9 mouse cellular contexts compared by ENCODE assay signal in the genomic region with DNA sequence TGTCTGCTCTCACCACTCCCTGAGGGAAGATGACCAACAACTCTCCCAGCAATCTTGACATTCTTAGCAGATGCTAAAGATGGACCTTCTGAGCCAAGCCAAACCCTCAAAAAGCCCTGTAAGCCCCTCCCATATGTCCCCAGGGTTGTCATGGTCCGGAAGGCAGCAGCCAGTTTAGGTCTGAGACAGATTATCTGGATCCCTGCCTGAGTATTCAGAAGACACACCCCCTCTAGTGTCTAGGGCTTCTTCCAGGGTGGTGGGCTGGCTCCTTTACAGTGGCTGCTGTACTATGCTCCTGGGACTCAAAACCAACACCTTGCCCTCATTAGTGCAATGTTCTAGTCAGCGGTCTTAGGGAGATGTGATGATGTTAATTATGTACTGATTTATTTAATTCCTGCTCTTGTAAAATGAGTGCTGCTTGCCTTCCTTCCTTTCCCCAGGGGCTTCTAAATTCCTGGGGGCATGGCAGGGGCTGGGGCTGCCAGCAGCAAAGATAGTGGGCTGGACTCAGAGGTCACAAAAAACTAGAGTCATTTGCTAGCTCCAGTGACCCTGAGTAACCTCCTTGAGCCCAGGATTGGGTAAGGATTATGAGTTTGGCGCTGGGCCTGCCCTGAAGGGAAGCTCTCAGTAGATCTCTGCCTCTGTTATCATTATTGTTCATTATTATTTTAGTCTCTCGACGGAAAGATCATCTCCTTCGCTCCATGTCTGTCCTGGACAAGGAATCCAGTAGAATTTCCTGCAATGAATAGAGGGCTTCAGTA.
DNase-seq lines count a peak whose midpoint lies in the region; ATAC-seq and TF ChIP-seq lines count a peak whose summit lies in the region.
"Had no signal": no experiment of that assay in that cellular context is flagged by ENCODE, and none has a peak within 500 bp of the region (broad histone marks: within the 10 kb centered on the region; RNA-seq: fewer than 3 reads in every experiment).

No protein-coding gene starts in this region.

- intact Hi-C loops in left cerebral cortex, postnatal 25 days (cut with DNase I) = no loop called here

- no peak overlapping the region for H3K4me3 ChIP-seq in hindbrain, postnatal 0 days (ENCODE audit: low read length)
- H3K4me3 ChIP-seq in hindbrain, embryonic 10.5 days = no peak overlapping the region
- no peak overlapping the region for H3K4me3 ChIP-seq in midbrain, postnatal 0 days (ENCODE audit: low read depth, low read length)
- no peak overlapping the region for H3K4me3 ChIP-seq in midbrain, embryonic 13.5 days (replicated peaks)
- H3K4me3 ChIP-seq in embryonic facial prominence, embryonic 10.5 days = no peak overlapping the region

- no peak overlapping the region for H3K4me2 ChIP-seq in hindbrain, postnatal 0 days (ENCODE audit: low read depth, low read length)
- H3K4me2 ChIP-seq in midbrain, postnatal 0 days (ENCODE audit: low read depth, low read length, poor library complexity, severe bottlenecking) = no peak overlapping the region
- H3K4me2 ChIP-seq in midbrain, embryonic 13.5 days (replicated peaks) = no peak overlapping the region

- 68% methylated on average over 6 of the region's 6 CpGs for WGBS in hindbrain, postnatal 0 days
- WGBS in hindbrain, embryonic 10.5 days = 76% methylated on average over 6 of the region's 6 CpGs
- WGBS in midbrain, postnatal 0 days = 58% methylated on average over 6 of the region's 6 CpGs
- 69% methylated on average over 6 of the region's 6 CpGs for WGBS in midbrain, embryonic 13.5 days
- 45% methylated on average over 6 of the region's 6 CpGs for WGBS in embryonic facial prominence, embryonic 10.5 days

- no peak for TF ChIP-seq CTCF in hindbrain, postnatal 0 days (IDR thresholded peaks at IDR 0.05; ENCODE audit: low read depth)
- no peak for TF ChIP-seq CTCF in midbrain, postnatal 0 days (IDR thresholded peaks at IDR 0.05)

- no peak overlapping the region for H3K27ac ChIP-seq in hindbrain, postnatal 0 days
- H3K27ac ChIP-seq in hindbrain, embryonic 10.5 days = no peak overlapping the region
- no peak overlapping the region for H3K27ac ChIP-seq in midbrain, postnatal 0 days (ENCODE audit: low read depth, low read length)
- H3K27ac ChIP-seq in midbrain, embryonic 13.5 days = no peak overlapping the region
- H3K27ac ChIP-seq in embryonic facial prominence, embryonic 10.5 days (replicated peaks) = peak overlapping the region; percentile 20; the same call in 1 of the 2 replicates

- no peak overlapping the region for H3K9ac ChIP-seq in hindbrain, postnatal 0 days (replicated peaks; ENCODE audit: low read length)
- H3K9ac ChIP-seq in midbrain, postnatal 0 days (replicated peaks; ENCODE audit: low read length, poor library complexity, severe bottlenecking) = no peak overlapping the region
- no peak overlapping the region for H3K9ac ChIP-seq in midbrain, embryonic 13.5 days (replicated peaks)

- H3K36me3 ChIP-seq in hindbrain, postnatal 0 days (ENCODE audit: insufficient read depth, low read length) = no peaks in the 10 kb centered on the region
- no peaks in the 10 kb centered on the region for H3K36me3 ChIP-seq in hindbrain, embryonic 10.5 days
- H3K36me3 ChIP-seq in midbrain, postnatal 0 days (ENCODE audit: insufficient read depth, low read length) = no peaks in the 10 kb centered on the region
- H3K36me3 ChIP-seq in midbrain, embryonic 13.5 days = no peaks in the 10 kb centered on the region
- H3K36me3 ChIP-seq in embryonic facial prominence, embryonic 10.5 days (replicated peaks) = no peaks in the 10 kb centered on the region

- H3K27me3 ChIP-seq in hindbrain, postnatal 0 days (ENCODE audit: insufficient read depth, low read length) = no peaks in the 10 kb centered on the region
- H3K27me3 ChIP-seq in hindbrain, embryonic 10.5 days (ENCODE audit: insufficient read depth, poor library complexity, severe bottlenecking) = peaks cover 38% of the 10 kb centered on the region
- H3K27me3 ChIP-seq in midbrain, postnatal 0 days (ENCODE audit: insufficient read depth, low read length) = no peaks in the 10 kb centered on the region; the same call in 1 of the 2 replicates
- H3K27me3 ChIP-seq in midbrain, embryonic 13.5 days = no peaks in the 10 kb centered on the region
- H3K27me3 ChIP-seq in embryonic facial prominence, embryonic 10.5 days (replicated peaks; ENCODE audit: low read depth, poor library complexity, severe bottlenecking) = peaks cover 37% of the 10 kb centered on the region

- peak; percentile 42 for DNase-seq in hindbrain, postnatal 0 days (ENCODE audit: low spot score)
- DNase-seq in hindbrain, embryonic 10.5 days (ENCODE audit: low spot score) = no peak
- DNase-seq in midbrain, postnatal 0 days (ENCODE audit: low spot score) = peak; percentile 28
- DNase-seq in embryonic facial prominence, embryonic 10.5 days (ENCODE audit: low spot score) = no peak
- peak; percentile 66 for DNase-seq in kidney, postnatal 14 days
- DNase-seq in left cerebral cortex, postnatal 25 days (ENCODE audit: low spot score in 2 of 2) = no peak
- DNase-seq: thymus, adult 18-20 months had no signal

- no peaks in the 10 kb centered on the region for H3K4me1 ChIP-seq in hindbrain, postnatal 0 days (ENCODE audit: insufficient read depth, low read length)
- H3K4me1 ChIP-seq in hindbrain, embryonic 10.5 days (replicated peaks) = peaks cover 7% of the 10 kb centered on the region
- H3K4me1 ChIP-seq in midbrain, postnatal 0 days (ENCODE audit: insufficient read depth, low read length) = no peaks in the 10 kb centered on the region
- H3K4me1 ChIP-seq in midbrain, embryonic 13.5 days (replicated peaks) = peaks cover 10% of the 10 kb centered on the region
- peaks cover 26% of the 10 kb centered on the region for H3K4me1 ChIP-seq in embryonic facial prominence, embryonic 10.5 days

- no peak for ATAC-seq in hindbrain, postnatal 0 days
- ATAC-seq in midbrain, postnatal 0 days (ENCODE audit: low FRiP score) = no peak
- ATAC-seq in midbrain, embryonic 13.5 days = no peak; the same call in 1 of the 2 replicates
- ATAC-seq: inflammation-experienced regulatory T-cells, adult 6 months had no signal

- no peaks in the 10 kb centered on the region for H3K9me3 ChIP-seq in hindbrain, postnatal 0 days (ENCODE audit: low read length)
- peaks cover 4% of the 10 kb centered on the region; the same call in 1 of the 2 replicates for H3K9me3 ChIP-seq in hindbrain, embryonic 10.5 days
- H3K9me3 ChIP-seq in midbrain, postnatal 0 days (ENCODE audit: low read length) = no peaks in the 10 kb centered on the region
- no peaks in the 10 kb centered on the region for H3K9me3 ChIP-seq in midbrain, embryonic 13.5 days
- H3K9me3 ChIP-seq in embryonic facial prominence, embryonic 10.5 days = peaks cover 3% of the 10 kb centered on the region; the same call in 1 of the 2 replicates

Comparison
In these comparisons a context has a peak if more than half of its experiments do, and no peak if none do; other contexts are left out.
1. DNase-seq: peak in hindbrain, postnatal 0 days (single experiment), midbrain, postnatal 0 days (single experiment) and kidney, postnatal 14 days (single experiment); none in hindbrain, embryonic 10.5 days (single experiment), embryonic facial prominence, embryonic 10.5 days (single experiment) and left cerebral cortex, postnatal 25 days (0 of 2).